Mouse (Mus musculus): ENCODE measurements around the gene Slc2a8. TPM values are rescaled to one million over a fixed set of nuclear protein-coding genes. Genes with fewer than 3 reads are reported as not detected.

Slc2a8 gene
- total RNA-seq, 2 experiments from 2014 or later: 19.1 to 21.7 TPM

- H3K27ac ChIP-seq: peak overlapping the region; percentile 100
- peak; percentile 72 for TF ChIP-seq CTCF (conservative IDR thresholded peaks at IDR 0.05)
- peak overlapping the region; percentile 71 for H3K4me3 ChIP-seq
- peak; percentile 85 to 87 for DNase-seq (ENCODE audit: low spot score in 2 of 2)
These were observed 14.9 kb downstream of the Slc2a8 start for GRCm38 (mm10) chr2:32966689-32967631.

GRCm38 (mm10) chr2:32966184-32966688 is 15.6 kb downstream of the Slc2a8 start:
- no peak for DNase-seq (ENCODE audit: low spot score in 2 of 2)
- H3K27ac ChIP-seq: peak overlapping the region; percentile 100
- H3K4me3 ChIP-seq: peak overlapping the region; percentile 71
- TF ChIP-seq CTCF (conservative IDR thresholded peaks at IDR 0.05): no peak

GRCm38 (mm10) chr2:32965511-32966183 is 16.2 kb downstream of the Slc2a8 start:
- TF ChIP-seq CTCF (conservative IDR thresholded peaks at IDR 0.05): no peak
- H3K27ac ChIP-seq: peak overlapping the region; percentile 100; the same call in 1 of the 2 replicates
- DNase-seq (ENCODE audit: low spot score in 2 of 2): no peak
- no peak overlapping the region; the same call in 1 of the 2 replicates for H3K4me3 ChIP-seq

- TF ChIP-seq CTCF (conservative IDR thresholded peaks at IDR 0.05): no peak
- H3K27ac ChIP-seq: no peak overlapping the region
- DNase-seq (ENCODE audit: low spot score in 2 of 2): no peak
- H3K4me3 ChIP-seq: no peak overlapping the region
These were observed 17.0 kb downstream of the Slc2a8 start for GRCm38 (mm10) chr2:32964659-32965457.

- TF ChIP-seq CTCF (conservative IDR thresholded peaks at IDR 0.05): no peak
- H3K4me3 ChIP-seq: no peak overlapping the region
- H3K27ac ChIP-seq: no peak overlapping the region
- no peak for DNase-seq (ENCODE audit: low spot score in 2 of 2)
These were observed 17.9 kb downstream of the Slc2a8 start for GRCm38 (mm10) chr2:32963981-32964380.

GRCm38 (mm10) chr2:32963544-32963943 is 18.3 kb downstream of the Slc2a8 start:
- DNase-seq (ENCODE audit: low spot score in 2 of 2): no peak
- TF ChIP-seq CTCF (conservative IDR thresholded peaks at IDR 0.05): no peak
- H3K27ac ChIP-seq: no peak overlapping the region
- H3K4me3 ChIP-seq: no peak overlapping the region

- peak overlapping the region; percentile 85 for H3K4me3 ChIP-seq
- peak overlapping the region; percentile 90; the same call in 1 of the 2 replicates for H3K27ac ChIP-seq
- no peak for TF ChIP-seq CTCF (conservative IDR thresholded peaks at IDR 0.05)
- no peak for DNase-seq (ENCODE audit: low spot score in 2 of 2)
These were observed 19.0 kb downstream of the Slc2a8 start for GRCm38 (mm10) chr2:32962875-32963220.

- peak overlapping the region; percentile 90 for H3K27ac ChIP-seq
- no peak for TF ChIP-seq CTCF (conservative IDR thresholded peaks at IDR 0.05)
- H3K4me3 ChIP-seq: peak overlapping the region; percentile 85
- DNase-seq (ENCODE audit: low spot score in 2 of 2): no peak
These were observed 19.6 kb downstream of the Slc2a8 start for GRCm38 (mm10) chr2:32962062-32962874.

- no peak for TF ChIP-seq CTCF (conservative IDR thresholded peaks at IDR 0.05)
- peak within 1 kb of the TSS; percentile 90 for H3K27ac ChIP-seq
These were observed 20.5 kb downstream of the Slc2a8 start, which contains the start of the genes Rpl12 and Lrsam1 for GRCm38 (mm10) chr2:32961192-32961995. Gene Rpl12 (plus strand): TSS chr2:32961559. Gene Lrsam1 (minus strand): TSS chr2:32961614.

GRCm38 (mm10) chr2:32960273-32960672 is 21.6 kb downstream of the Slc2a8 start:
- H3K4me3 ChIP-seq: peak overlapping the region; percentile 85; the same call in 1 of the 2 replicates
- no peak overlapping the region for H3K27ac ChIP-seq
- TF ChIP-seq CTCF (conservative IDR thresholded peaks at IDR 0.05): no peak
- no peak for DNase-seq (ENCODE audit: low spot score in 2 of 2)

More at GRCm38 (mm10) chr2:32961192-32961995, 20.5 kb downstream of the Slc2a8 start, which contains the start of the genes Rpl12 and Lrsam1:
- DNase-seq (ENCODE audit: low spot score in 2 of 2): peak; percentile 94 to 95
- H3K4me3 ChIP-seq: peak within 1 kb of the TSS; percentile 85

GRCm38 (mm10) chr2:32957344-32957743 is 24.5 kb downstream of the Slc2a8 start:
- H3K4me3 ChIP-seq: no peak overlapping the region
- H3K27ac ChIP-seq: no peak overlapping the region
- peak; percentile 31 to 39 for DNase-seq (ENCODE audit: low spot score in 2 of 2)
- peak; percentile 64 for TF ChIP-seq CTCF (conservative IDR thresholded peaks at IDR 0.05)

Data from layer of hippocampus, adult 2 months (tissue).